7 mouse cellular contexts compared by ENCODE assay signal in the genomic region with DNA sequence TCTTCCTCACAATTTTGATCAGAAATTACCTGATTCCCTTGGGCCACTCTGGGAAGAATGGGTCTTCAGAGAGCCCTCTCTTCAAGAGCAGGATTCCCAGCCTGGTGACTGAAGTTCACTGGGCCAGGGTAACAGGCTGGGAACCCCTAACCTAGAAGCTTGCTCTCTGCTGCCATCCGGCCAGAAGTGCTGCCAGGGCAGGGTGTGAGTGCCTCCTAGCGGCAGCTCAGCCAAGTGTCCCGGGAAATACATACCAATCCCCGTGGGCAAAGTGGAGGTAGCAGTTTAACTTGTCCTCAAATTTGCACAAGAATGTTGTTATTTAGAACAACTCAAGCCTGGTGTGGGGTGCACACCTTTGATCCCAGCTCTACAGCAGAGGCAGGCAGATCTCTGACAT. TPM values are rescaled to one million over a fixed set of nuclear protein-coding genes. Genes with fewer than 3 reads are reported as not detected.
A peak's percentile ranks its signal among the peaks of the same experiment; 100 is the strongest.
DNase-seq lines count a peak whose midpoint lies in the region; ATAC-seq and TF ChIP-seq lines count a peak whose summit lies in the region.

No protein-coding gene starts in this region.

- no peak overlapping the region for H3K27ac ChIP-seq in ES-E14 (ENCODE audit: insufficient read depth, low read depth, low read length, poor library complexity, severe bottlenecking)
- H3K27ac ChIP-seq in cerebellum, adult 2 months (ENCODE audit: insufficient read depth, low read length): no peak overlapping the region
- H3K27ac ChIP-seq in lung, embryonic 16.5 days (ENCODE audit: low read length): no peak overlapping the region
- H3K27ac ChIP-seq in small intestine, adult 2 months (ENCODE audit: insufficient read depth, low read depth, low read length): no peak overlapping the region

- in situ Hi-C loops in ES-E14 (cut with MboI; ENCODE audit: low sequenced_read_pairs in 2 of 2, unreplicated experiment in 2 of 2): no loop called here

- ATAC-seq in lung, embryonic 16.5 days (ENCODE audit: low read depth): peak; percentile 51; the same call in 1 of the 2 replicates

- H3K4me3 ChIP-seq in ES-E14 (ENCODE audit: insufficient read depth in 1 of 2, low read depth in 1 of 2, low read length in 2 of 2, poor library complexity in 1 of 2, severe bottlenecking in 1 of 2): peak overlapping the region; percentile 7 to 31; a peak in 3 of 4 replicates
- H3K4me3 ChIP-seq in cerebellum, adult 2 months (replicated peaks; ENCODE audit: insufficient read depth, low read depth, low read length): no peak overlapping the region
- H3K4me3 ChIP-seq in lung, embryonic 16.5 days (ENCODE audit: low read length): no peak overlapping the region
- no peak overlapping the region for H3K4me3 ChIP-seq in small intestine, adult 2 months (ENCODE audit: low read depth, low read length)

- no peak overlapping the region for H3K9ac ChIP-seq in ES-E14 (ENCODE audit: insufficient read depth, low read depth, low read length, poor library complexity, severe bottlenecking)
- no peak overlapping the region for H3K9ac ChIP-seq in lung, embryonic 16.5 days (ENCODE audit: low read length)

- no peaks in the 10 kb centered on the region for H3K9me3 ChIP-seq in ES-E14 (ENCODE audit: control insufficient read depth, insufficient read depth, low read depth, low read length)
- H3K9me3 ChIP-seq in lung, embryonic 16.5 days (ENCODE audit: control insufficient read depth, low read length): no peaks in the 10 kb centered on the region

- DNase-seq in CD4-positive helper T cell, adult 2 months (ENCODE audit: low read depth, low spot score): peak; percentile 56
- DNase-seq in ES-E14 (ENCODE audit: low read depth, low spot score): peak; percentile 69
- peak; percentile 20 to 32 for DNase-seq in cerebellum, adult 2 months
- peak; percentile 72 for DNase-seq in gastrocnemius, postnatal 14 days
- peak; percentile 77 to 87 for DNase-seq in kidney, postnatal 25 days

- H3K4me2 ChIP-seq in lung, embryonic 16.5 days (ENCODE audit: low read depth, low read length): no peak overlapping the region

- whole genome bisulfite sequencing in cerebellum, adult 2 months: 4% methylated on average over 4 of the region's 4 CpGs
- under 1% methylated on average over 4 of the region's 4 CpGs for WGBS in lung, embryonic 16.5 days
- 3% methylated on average over 4 of the region's 4 CpGs for WGBS in small intestine, adult 2 months

- TF ChIP-seq POLR2A in cerebellum, adult 2 months (IDR thresholded peaks at IDR 0.05; ENCODE audit: borderline replicate concordance, insufficient read depth, low read length): no peak
- no peak for TF ChIP-seq POLR2A in small intestine, adult 2 months (IDR thresholded peaks at IDR 0.05; ENCODE audit: low read depth, low read length)

- intact Hi-C loops in gastrocnemius, postnatal 14 days (cut with DNase I; ENCODE audit: low total_unique reads): loop anchor here (5.0 kb wide), 1 partner anchor 183 kb away; no protein-coding TSS in a partner anchor

- H3K36me3 ChIP-seq in ES-E14 (ENCODE audit: control insufficient read depth, insufficient read depth, low read length, poor library complexity, severe bottlenecking): no peaks in the 10 kb centered on the region
- H3K36me3 ChIP-seq in lung, embryonic 16.5 days (ENCODE audit: control insufficient read depth, insufficient read depth, low read length): no peaks in the 10 kb centered on the region
- no peaks in the 10 kb centered on the region for H3K36me3 ChIP-seq in small intestine, adult 2 months (ENCODE audit: control insufficient read depth, insufficient read depth, low read length)

- peaks cover 0 to 4% of the 10 kb centered on the region in 2 experiments; a peak in 1 of 4 replicates for H3K4me1 ChIP-seq in ES-E14 (ENCODE audit: control insufficient read depth in 2 of 2, insufficient read depth in 2 of 2, low read length in 2 of 2, poor library complexity in 1 of 2)
- H3K4me1 ChIP-seq in cerebellum, adult 2 months (ENCODE audit: control insufficient read depth, insufficient read depth, low read length): no peaks in the 10 kb centered on the region
- H3K4me1 ChIP-seq in lung, embryonic 16.5 days (replicated peaks; ENCODE audit: control insufficient read depth, insufficient read depth, low read length): peaks cover 6% of the 10 kb centered on the region; the same call in 1 of the 2 replicates
- no peaks in the 10 kb centered on the region; the same call in 1 of the 2 replicates for H3K4me1 ChIP-seq in small intestine, adult 2 months (ENCODE audit: control insufficient read depth, insufficient read depth, insufficient read length, low read length)

- no peaks in the 10 kb centered on the region for H3K27me3 ChIP-seq in cerebellum, adult 2 months (ENCODE audit: control insufficient read depth, insufficient read depth, low read length)
- H3K27me3 ChIP-seq in lung, embryonic 16.5 days (ENCODE audit: control insufficient read depth, insufficient read depth, low read depth, low read length): no peaks in the 10 kb centered on the region
- H3K27me3 ChIP-seq in small intestine, adult 2 months (ENCODE audit: control insufficient read depth, insufficient read depth, low read length): no peaks in the 10 kb centered on the region

- TF ChIP-seq CTCF in cerebellum, adult 2 months (IDR thresholded peaks at IDR 0.05; ENCODE audit: borderline replicate concordance, insufficient read depth, low read depth, low read length): peak; percentile 83
- TF ChIP-seq CTCF in small intestine, adult 2 months (IDR thresholded peaks at IDR 0.05; ENCODE audit: extremely low read depth, insufficient read length, insufficient replicate concordance, low read depth, low read length): peak; percentile 97

TF ChIP-seq in ES-E14, 5 proteins besides CTCF, POLR2A, EP300 and RAD21:
- TF ChIP-seq ZC3H11A (IDR thresholded peaks at IDR 0.05; ENCODE audit: borderline replicate concordance, low read depth, low read length) (peak; percentile 89), ZNF384 (IDR thresholded peaks at IDR 0.05; ENCODE audit: low read depth, low read length) (no peak)

RNA-seq across cellular contexts. Expression of gene Lctl, which starts 16.5 kb away (rescaled TPM):
- 1.5 and 2.3 TPM in 2 replicates for total RNA-seq in ES-E14 (2012; rRNA removed)
- polyA plus RNA-seq in cerebellum, adult 2 months (2012; rRNA removed): 0.14 and 0.38 TPM in 2 replicates
- under 1 TPM in 1 of 2 experiments, not detected in 1; 0.18 TPM for total RNA-seq in gastrocnemius, postnatal 14 days (2021)
- polyA plus RNA-seq in lung, embryonic 16.5 days (2015; fragmentation: Nextera tagmentation; extraction: Ambion mirVana): not detected in 2 replicates
- polyA plus RNA-seq in small intestine, adult 2 months (2012; rRNA removed): 0.17 and 0.98 TPM in 2 replicates

Comparison
In these comparisons a context has a peak if more than half of its experiments do, and no peak if none do; other contexts are left out.
1. DNase-seq: peak in every context shown above with its lines; median percentile 82 in kidney, postnatal 25 days; 72 in gastrocnemius, postnatal 14 days; 69 in ES-E14; 56 in CD4-positive helper T cell, adult 2 months; 26 in cerebellum, adult 2 months.
2. H3K4me3 ChIP-seq: peak in ES-E14 (2 of 2); none in cerebellum, adult 2 months (single experiment), lung, embryonic 16.5 days (single experiment) and small intestine, adult 2 months (single experiment).